ENCODE assay signal across 17 mouse cellular contexts in the genomic region with DNA sequence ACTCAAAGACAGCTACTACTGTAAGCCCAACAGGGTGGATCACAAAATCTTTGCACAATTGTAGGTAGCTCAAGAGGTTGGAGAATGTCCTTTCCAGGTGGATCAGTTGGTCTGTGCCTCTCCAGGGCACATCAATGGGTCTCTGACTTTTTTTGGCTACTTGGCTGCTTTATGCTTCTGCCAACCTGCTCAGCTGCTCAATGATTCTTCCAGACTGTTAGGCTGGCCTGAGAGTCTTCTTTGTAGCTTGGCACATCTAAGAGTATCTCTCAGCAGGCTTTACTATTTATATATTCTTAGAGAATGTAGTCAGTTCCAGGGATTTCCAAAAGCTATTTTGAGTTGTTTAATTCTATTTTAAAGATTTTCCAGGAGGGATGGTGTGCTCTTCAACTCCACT.
"Had no signal": no experiment of that assay in that cellular context is flagged by ENCODE, and none has a peak within 500 bp of the region (broad histone marks: within the 10 kb centered on the region; RNA-seq: fewer than 3 reads in every experiment).

No protein-coding gene starts in this region.

- DNase-seq: gastrocnemius, postnatal 10 days; gastrocnemius, postnatal 36 days; heart, adult 11 months; heart, adult 2 months; heart, postnatal 14 days; heart, postnatal 36 days; kidney, adult 11 months; kidney, adult 2 months; kidney, adult 9 months; kidney, postnatal 14 days; kidney, postnatal 36 days; layer of hippocampus, adult 9-11 months; layer of hippocampus, postnatal 36 days; left cerebral cortex, postnatal 4 days had no signal

- ATAC-seq: hindbrain, postnatal 0 days; intestine, embryonic 16.5 days; liver, embryonic 12.5 days had no signal
